Mouse (Mus musculus): ENCODE measurements around the gene Polr2a. TPM values are rescaled to one million over a fixed set of nuclear protein-coding genes. Genes with fewer than 3 reads are reported as not detected.

Polr2a gene
- 20.0 and 30.7 TPM in 2 replicates for polyA plus RNA-seq (2014; fragmentation: Nextera tagmentation; extraction: Ambion mirVana)

GRCm38 (mm10) chr11:69758478-69758970 is at the start of gene Polr2a:
Gene Polr2a (minus strand): TSS chr11:69758637.
- peak; percentile 97 for ATAC-seq (ENCODE audit: low FRiP score, low TSS enrichment)
- H3K4me1 ChIP-seq (ENCODE audit: control insufficient read depth, insufficient read depth, low read length) = peaks cover 41% of the 10 kb centered on the region
- H3K9ac ChIP-seq (replicated peaks; ENCODE audit: low read length) = peak within 1 kb of the TSS; percentile 92
- no peaks in the 10 kb centered on the region for H3K9me3 ChIP-seq (ENCODE audit: control insufficient read depth, low read length)
- DNase-seq = peak; percentile 99
- 0% methylated on average over 35 of the region's 36 CpGs for WGBS
- peak within 1 kb of the TSS; percentile 99 for H3K27ac ChIP-seq (replicated peaks; ENCODE audit: low read depth, low read length)
- no peaks in the 10 kb centered on the region for H3K36me3 ChIP-seq (ENCODE audit: control insufficient read depth, insufficient read depth, low read length)
- H3K4me2 ChIP-seq (ENCODE audit: low read length) = peak within 1 kb of the TSS; percentile 82
- H3K4me3 ChIP-seq (replicated peaks; ENCODE audit: low read depth, low read length) = peak within 1 kb of the TSS; percentile 54
- no peaks in the 10 kb centered on the region for H3K27me3 ChIP-seq (ENCODE audit: control insufficient read depth, insufficient read depth, low read length)

- no peak overlapping the region for H3K4me2 ChIP-seq (ENCODE audit: low read length)
- no peak overlapping the region for H3K9ac ChIP-seq (replicated peaks; ENCODE audit: low read length)
- H3K36me3 ChIP-seq (ENCODE audit: control insufficient read depth, insufficient read depth, low read length) = no peaks in the 10 kb centered on the region
- DNase-seq (no peak), ATAC-seq (ENCODE audit: low FRiP score, low TSS enrichment) (no peak)
- H3K9me3 ChIP-seq (ENCODE audit: control insufficient read depth, low read length) = no peaks in the 10 kb centered on the region
- H3K4me3 ChIP-seq (replicated peaks; ENCODE audit: low read depth, low read length) = no peak overlapping the region
- H3K27ac ChIP-seq (replicated peaks; ENCODE audit: low read depth, low read length) = no peak overlapping the region
- H3K4me1 ChIP-seq (ENCODE audit: control insufficient read depth, insufficient read depth, low read length) = peaks cover 22% of the 10 kb centered on the region
- 86% methylated on average over 2 of the region's 2 CpGs for WGBS
- peaks cover 24% of the 10 kb centered on the region for H3K27me3 ChIP-seq (ENCODE audit: control insufficient read depth, insufficient read depth, low read length)
Observed at GRCm38 (mm10) chr11:69807641-69808040, 49.2 kb upstream of the Polr2a start.

- H3K4me3 ChIP-seq (replicated peaks; ENCODE audit: low read depth, low read length) = no peak overlapping the region
- peaks cover 24% of the 10 kb centered on the region for H3K27me3 ChIP-seq (ENCODE audit: control insufficient read depth, insufficient read depth, low read length)
- DNase-seq = no peak
- no peak overlapping the region for H3K9ac ChIP-seq (replicated peaks; ENCODE audit: low read length)
- WGBS = 78% methylated on average over 4 of the region's 4 CpGs
- no peaks in the 10 kb centered on the region for H3K9me3 ChIP-seq (ENCODE audit: control insufficient read depth, low read length)
- H3K36me3 ChIP-seq (ENCODE audit: control insufficient read depth, insufficient read depth, low read length) = no peaks in the 10 kb centered on the region
- ATAC-seq (ENCODE audit: low FRiP score, low TSS enrichment) = no peak
- H3K27ac ChIP-seq (replicated peaks; ENCODE audit: low read depth, low read length) = no peak overlapping the region
- H3K4me2 ChIP-seq (ENCODE audit: low read length) = no peak overlapping the region
- peaks cover 34% of the 10 kb centered on the region for H3K4me1 ChIP-seq (ENCODE audit: control insufficient read depth, insufficient read depth, low read length)
Observed at GRCm38 (mm10) chr11:69806378-69806777, 47.9 kb upstream of the Polr2a start.

- ATAC-seq (ENCODE audit: low FRiP score, low TSS enrichment) (no peak), DNase-seq (no peak)
- H3K9ac ChIP-seq (replicated peaks; ENCODE audit: low read length) = no peak within 1 kb of the TSS
- 6% methylated on average over 29 of the region's 29 CpGs for WGBS
- no peaks in the 10 kb centered on the region for H3K36me3 ChIP-seq (ENCODE audit: control insufficient read depth, insufficient read depth, low read length)
- no peaks in the 10 kb centered on the region for H3K9me3 ChIP-seq (ENCODE audit: control insufficient read depth, low read length)
- H3K27ac ChIP-seq (replicated peaks; ENCODE audit: low read depth, low read length) = no peak within 1 kb of the TSS
- no peak within 1 kb of the TSS for H3K4me3 ChIP-seq (replicated peaks; ENCODE audit: low read depth, low read length)
- H3K4me1 ChIP-seq (ENCODE audit: control insufficient read depth, insufficient read depth, low read length) = peaks cover 39% of the 10 kb centered on the region
- peak within 1 kb of the TSS; percentile 97 for H3K4me2 ChIP-seq (ENCODE audit: low read length)
- peaks cover 24% of the 10 kb centered on the region for H3K27me3 ChIP-seq (ENCODE audit: control insufficient read depth, insufficient read depth, low read length)
Observed at GRCm38 (mm10) chr11:69804972-69805909, 46.8 kb upstream of the Polr2a start, which contains the start of gene Tmem102. Gene Tmem102 (minus strand): TSS chr11:69805624.

- peak overlapping the region; percentile 97 for H3K4me2 ChIP-seq (ENCODE audit: low read length)
- ATAC-seq (ENCODE audit: low FRiP score, low TSS enrichment) (no peak), DNase-seq (no peak)
- H3K9ac ChIP-seq (replicated peaks; ENCODE audit: low read length) = no peak overlapping the region
- H3K4me1 ChIP-seq (ENCODE audit: control insufficient read depth, insufficient read depth, low read length) = peaks cover 41% of the 10 kb centered on the region
- no peak overlapping the region for H3K27ac ChIP-seq (replicated peaks; ENCODE audit: low read depth, low read length)
- H3K4me3 ChIP-seq (replicated peaks; ENCODE audit: low read depth, low read length) = no peak overlapping the region
- H3K36me3 ChIP-seq (ENCODE audit: control insufficient read depth, insufficient read depth, low read length) = no peaks in the 10 kb centered on the region
- 5% methylated on average over 12 of the region's 12 CpGs for WGBS
- H3K27me3 ChIP-seq (ENCODE audit: control insufficient read depth, insufficient read depth, low read length) = peaks cover 24% of the 10 kb centered on the region
- H3K9me3 ChIP-seq (ENCODE audit: control insufficient read depth, low read length) = no peaks in the 10 kb centered on the region
Observed at GRCm38 (mm10) chr11:69804652-69804940, 46.2 kb upstream of the Polr2a start.

- Histone ChIP-seq H3K27me3 (ENCODE audit: control insufficient read depth, insufficient read depth, low read length) (peaks cover 24% of the 10 kb centered on the region), H3K27ac (replicated peaks; ENCODE audit: low read depth, low read length) (peak overlapping the region; percentile 69; the same call in 1 of the 2 replicates), H3K4me1 (ENCODE audit: control insufficient read depth, insufficient read depth, low read length) (peaks cover 47% of the 10 kb centered on the region), H3K36me3 (ENCODE audit: control insufficient read depth, insufficient read depth, low read length) (no peaks in the 10 kb centered on the region), H3K9ac (replicated peaks; ENCODE audit: low read length) (peak overlapping the region; percentile 62), H3K9me3 (ENCODE audit: control insufficient read depth, low read length) (no peaks in the 10 kb centered on the region), H3K4me2 (ENCODE audit: low read length) (peak overlapping the region; percentile 97), H3K4me3 (replicated peaks; ENCODE audit: low read depth, low read length) (peak overlapping the region; percentile 59)
- DNase-seq (peak; percentile 89), ATAC-seq (ENCODE audit: low FRiP score, low TSS enrichment) (peak; percentile 29; the same call in 1 of the 2 replicates)
- 2% methylated on average over 60 of the region's 60 CpGs for WGBS
Observed at GRCm38 (mm10) chr11:69803786-69804651, 45.6 kb upstream of the Polr2a start.

GRCm38 (mm10) chr11:69803328-69803727 is 44.9 kb upstream of the Polr2a start:
- 3% methylated on average over 12 of the region's 12 CpGs for WGBS
- ATAC-seq (ENCODE audit: low FRiP score, low TSS enrichment) = no peak
- H3K4me1 ChIP-seq (ENCODE audit: control insufficient read depth, insufficient read depth, low read length) = peaks cover 49% of the 10 kb centered on the region

GRCm38 (mm10) chr11:69802648-69803105 is 44.2 kb upstream of the Polr2a start:
- Histone ChIP-seq H3K9ac (replicated peaks; ENCODE audit: low read length) (peak overlapping the region; percentile 62), H3K36me3 (ENCODE audit: control insufficient read depth, insufficient read depth, low read length) (no peaks in the 10 kb centered on the region), H3K4me3 (replicated peaks; ENCODE audit: low read depth, low read length) (peak overlapping the region; percentile 59), H3K9me3 (ENCODE audit: control insufficient read depth, low read length) (no peaks in the 10 kb centered on the region), H3K4me2 (ENCODE audit: low read length) (peak overlapping the region; percentile 97), H3K4me1 (ENCODE audit: control insufficient read depth, insufficient read depth, low read length) (peaks cover 49% of the 10 kb centered on the region), H3K27ac (replicated peaks; ENCODE audit: low read depth, low read length) (peak overlapping the region; percentile 69), H3K27me3 (ENCODE audit: control insufficient read depth, insufficient read depth, low read length) (peaks cover 28% of the 10 kb centered on the region)
- WGBS = under 1% methylated on average over 33 of the region's 33 CpGs
- ATAC-seq (ENCODE audit: low FRiP score, low TSS enrichment) = no peak
- DNase-seq = peak; percentile 86

More at GRCm38 (mm10) chr11:69803328-69803727, 44.9 kb upstream of the Polr2a start:
- H3K9ac ChIP-seq (replicated peaks; ENCODE audit: low read length) = peak overlapping the region; percentile 62
- H3K27me3 ChIP-seq (ENCODE audit: control insufficient read depth, insufficient read depth, low read length) = peaks cover 24% of the 10 kb centered on the region
- peak overlapping the region; percentile 59 for H3K4me3 ChIP-seq (replicated peaks; ENCODE audit: low read depth, low read length)
- H3K9me3 ChIP-seq (ENCODE audit: control insufficient read depth, low read length) = no peaks in the 10 kb centered on the region
- DNase-seq = no peak
- peak overlapping the region; percentile 69 for H3K27ac ChIP-seq (replicated peaks; ENCODE audit: low read depth, low read length)
- peak overlapping the region; percentile 97 for H3K4me2 ChIP-seq (ENCODE audit: low read length)
- H3K36me3 ChIP-seq (ENCODE audit: control insufficient read depth, insufficient read depth, low read length) = no peaks in the 10 kb centered on the region

Measured in midbrain, embryonic 14.5 days (tissue).